Mouse (Mus musculus) testis, postnatal 14 days (tissue): ENCODE measurements around the gene Olfr1198.

Source experiments
- DNase-seq: peaks from one replicate; pipeline ENCODE4 v3.0.0; 2021; ENCODE audit warnings: low spot score

Olfr1198 gene

GRCm38 (mm10) chr2:88751270-88751669 lies at the start of gene Olfr1198:
Gene Olfr1198 (minus strand): TSS chr2:88751370.
- DNase-seq, result no peak

- DNase-seq, result no peak
Measured at GRCm38 (mm10) chr2:88792736-88793135, 41.6 kb upstream of the Olfr1198 start, which contains the start of gene Olfr1201. Gene Olfr1201 (plus strand): TSS chr2:88793036.

GRCm38 (mm10) chr2:88770388-88770787 lies 19.2 kb upstream of the Olfr1198 start, which contains the start of gene Olfr1200:
Gene Olfr1200 (minus strand): TSS chr2:88770488.
- no peak for DNase-seq

GRCm38 (mm10) chr2:88760369-88760768 lies 9.2 kb upstream of the Olfr1198 start, which contains the start of gene Olfr1199:
Gene Olfr1199 (minus strand): TSS chr2:88760469.
- DNase-seq, result no peak

GRCm38 (mm10) chr2:88743379-88743778 lies 7.8 kb downstream of the Olfr1198 start:
- DNase-seq, result no peak

GRCm38 (mm10) chr2:88732266-88732665 lies 18.9 kb downstream of the Olfr1198 start, which contains the start of gene Olfr1197:
Gene Olfr1197 (minus strand): TSS chr2:88732366.
- DNase-seq, result no peak

GRCm38 (mm10) chr2:88704497-88704896 lies 46.7 kb downstream of the Olfr1198 start, which contains the start of gene Olfr1196:
Gene Olfr1196 (minus strand): TSS chr2:88704597.
- no peak for DNase-seq
